Mouse (Mus musculus) forebrain, embryonic 14.5 days (tissue): ENCODE data around the gene Zfp334. TPM values are rescaled to one million over a fixed set of nuclear protein-coding genes. Genes with fewer than 3 reads are reported as not detected.

Experiments
- ATAC-seq: fragments of 200-750 bp; cut with Nextera tagmentation; 2 replicates; pipeline ENCODE4 v1.8.0; 2017; ENCODE audit warnings: mild to moderate bottlenecking, moderate library complexity
- DNase-seq: peaks from one replicate; pipeline ENCODE4 v3.0.0-alpha.2; 2015; ENCODE audit warnings: low spot score
- H3K27ac ChIP-seq: fragments of 300-500 bp; sonication (generic); 2 replicates; pipeline ENCODE4 v1.5.1; 2014; ENCODE audit warnings: low read depth, mild to moderate bottlenecking, control low read depth, low read length, moderate library complexity
- H3K27me3 ChIP-seq: fragments of 300-500 bp; sonication (generic); replicated peaks from 2 replicates; pipeline ENCODE4 v1.6.1; 2014; ENCODE audit warnings: low read length, control low read depth, mixed read lengths; ENCODE audit not compliant: control insufficient read depth, insufficient read depth
- H3K36me3 ChIP-seq: fragments of 300-500 bp; sonication (generic); 2 replicates; pipeline ENCODE4 v1.6.1; 2014; ENCODE audit warnings: low read length, control low read depth; ENCODE audit not compliant: control insufficient read depth, insufficient read depth
- H3K4me1 ChIP-seq: fragments of 300-500 bp; sonication (generic); 2 replicates; pipeline ENCODE4 v1.6.1; 2014; ENCODE audit warnings: antibody characterized with exemption, low read length, control low read depth; ENCODE audit not compliant: control insufficient read depth, insufficient read depth
- H3K4me2 ChIP-seq: fragments of 300-500 bp; sonication (generic); 2 replicates; pipeline ENCODE4 v1.6.1; 2014; ENCODE audit warnings: mild to moderate bottlenecking, control low read depth, low read length
- H3K4me3 ChIP-seq: fragments of 300-500 bp; sonication (generic); 2 replicates; pipeline ENCODE4 v1.5.1; 2014; ENCODE audit warnings: low read depth, low read length, control low read depth
- H3K9ac ChIP-seq: fragments of 300-500 bp; sonication (generic); 2 replicates; pipeline ENCODE4 v1.6.1; 2014; ENCODE audit warnings: mild to moderate bottlenecking, low read length, control low read depth, moderate library complexity
- H3K9me3 ChIP-seq: fragments of 300-500 bp; sonication (generic); replicated peaks from 2 replicates; pipeline ENCODE4 v1.6.1; 2016; ENCODE audit warnings: low read length, control low read depth, mixed read lengths; ENCODE audit not compliant: control insufficient read depth
- WGBS: fragments of 180-500 bp; shearing (Covaris S2); extraction: QIAGEN DNeasy Blood & Tissue Kit; methylation state at CpG from one replicate; pipeline ENCODE4 v1.1.7; 2014; 5-methylcytosine and 5-hydroxymethylcytosine counted together
- polyA plus RNA-seq: library from polyadenylated mRNA; unstranded; fragments of >200 nt; fragmentation: Nextera tagmentation; extraction: Ambion mirVana; gene quantifications from 2 replicates; pipeline ENCODE4 v1.2.1, GENCODE M21; 2014

The Zfp334 gene
- polyA plus RNA-seq, 1 experiment from 2014 or later = 13.6 TPM

DNA sequence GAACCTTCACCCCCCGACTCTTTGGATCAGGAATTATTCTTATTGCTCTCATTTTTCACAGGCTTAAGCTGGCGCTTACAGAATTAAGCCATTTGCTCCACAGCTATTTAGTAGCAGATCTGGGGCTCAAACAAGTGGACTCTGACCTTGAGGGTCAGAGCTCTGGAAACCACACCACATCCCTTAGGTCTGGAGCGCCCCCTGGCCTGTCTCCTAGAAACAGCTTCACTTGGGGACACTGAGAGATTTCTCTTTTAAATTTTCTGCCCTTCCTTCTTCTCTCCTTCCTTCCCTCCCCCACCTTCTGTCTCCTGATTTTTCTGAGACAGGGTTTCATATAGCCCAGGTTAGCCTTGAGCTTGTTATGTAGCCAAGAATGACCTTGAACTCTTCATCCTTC, 50.9 kb downstream of the Zfp334 start:
- DNase-seq (no peak), ATAC-seq (no peak)
- H3K4me1 ChIP-seq = peaks cover 4% of the 10 kb centered on the region; the same call in 1 of the 2 replicates
- H3K27ac ChIP-seq = no peak overlapping the region
- 40% methylated on average over 3 of the region's 3 CpGs for WGBS
- H3K27me3 ChIP-seq = no peaks in the 10 kb centered on the region
- H3K4me2 ChIP-seq = no peak overlapping the region
- H3K4me3 ChIP-seq = no peak overlapping the region
- no peak overlapping the region for H3K9ac ChIP-seq
- no peaks in the 10 kb centered on the region for H3K9me3 ChIP-seq
- no peaks in the 10 kb centered on the region for H3K36me3 ChIP-seq

DNA sequence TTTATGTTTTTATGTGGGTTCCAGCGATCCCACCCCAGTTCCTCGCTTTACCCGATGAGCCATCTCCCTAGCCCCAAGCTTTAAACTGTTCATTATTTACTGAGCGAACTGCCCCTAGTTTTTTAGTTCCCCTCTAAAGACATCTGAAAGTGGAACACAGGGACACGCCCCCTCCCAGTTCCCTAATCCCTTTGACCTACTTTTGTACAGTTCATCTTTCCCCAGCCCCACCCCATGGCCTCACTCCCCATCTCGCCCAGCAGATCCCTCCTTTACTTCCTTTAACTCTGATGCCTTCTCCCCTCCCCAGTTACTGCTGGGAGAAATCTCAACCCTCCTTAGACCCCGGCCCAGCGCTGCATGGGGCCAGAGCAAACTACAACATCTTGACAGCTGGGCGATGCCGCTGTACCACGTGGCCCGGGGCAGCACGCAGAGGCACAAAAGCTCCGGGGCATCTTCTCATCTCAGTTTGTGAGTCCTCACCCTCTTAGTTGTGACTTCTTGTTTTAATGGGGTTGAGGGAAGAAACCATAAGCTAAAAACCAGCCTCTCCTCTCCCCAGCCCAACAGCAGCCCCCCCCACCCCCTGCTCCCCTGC, 55.3 kb downstream of the Zfp334 start:
- Histone ChIP-seq H3K4me2 (no peak overlapping the region), H3K4me1 (peaks cover 6% of the 10 kb centered on the region), H3K9ac (no peak overlapping the region), H3K27ac (no peak overlapping the region), H3K36me3 (no peaks in the 10 kb centered on the region), H3K4me3 (no peak overlapping the region), H3K27me3 (no peaks in the 10 kb centered on the region), H3K9me3 (no peaks in the 10 kb centered on the region)
- no peak for ATAC-seq
- 41% methylated on average over 14 of the region's 14 CpGs for WGBS
- DNase-seq = no peak

DNA sequence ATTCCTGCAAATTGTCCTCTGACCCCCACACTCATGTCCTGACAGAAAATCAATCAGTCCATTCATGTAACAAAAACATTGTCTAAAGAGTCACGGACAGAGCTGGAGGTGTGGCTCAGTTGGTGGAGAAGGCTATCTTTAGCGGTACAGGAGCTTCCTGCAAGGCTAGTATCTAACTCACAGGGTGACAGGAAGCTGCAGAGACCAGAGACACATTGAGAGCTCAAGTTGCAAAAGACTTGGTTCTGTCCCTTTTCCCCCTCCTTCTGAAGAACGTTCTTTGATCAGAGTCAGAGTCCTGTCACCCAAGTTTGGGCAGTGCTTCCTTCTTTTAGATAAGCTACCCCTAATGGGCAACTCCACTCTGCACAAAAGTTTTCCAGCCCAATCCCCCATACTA, 58.4 kb downstream of the Zfp334 start:
- ATAC-seq (no peak), DNase-seq (no peak)
- H3K4me3 ChIP-seq = no peak overlapping the region
- H3K36me3 ChIP-seq = no peaks in the 10 kb centered on the region
- peaks cover 23% of the 10 kb centered on the region for H3K4me1 ChIP-seq
- 69% methylated on average over 3 of the region's 3 CpGs for WGBS
- no peak overlapping the region for H3K27ac ChIP-seq
- H3K9ac ChIP-seq = no peak overlapping the region
- no peaks in the 10 kb centered on the region for H3K9me3 ChIP-seq
- no peak overlapping the region for H3K4me2 ChIP-seq
- no peaks in the 10 kb centered on the region for H3K27me3 ChIP-seq

DNA sequence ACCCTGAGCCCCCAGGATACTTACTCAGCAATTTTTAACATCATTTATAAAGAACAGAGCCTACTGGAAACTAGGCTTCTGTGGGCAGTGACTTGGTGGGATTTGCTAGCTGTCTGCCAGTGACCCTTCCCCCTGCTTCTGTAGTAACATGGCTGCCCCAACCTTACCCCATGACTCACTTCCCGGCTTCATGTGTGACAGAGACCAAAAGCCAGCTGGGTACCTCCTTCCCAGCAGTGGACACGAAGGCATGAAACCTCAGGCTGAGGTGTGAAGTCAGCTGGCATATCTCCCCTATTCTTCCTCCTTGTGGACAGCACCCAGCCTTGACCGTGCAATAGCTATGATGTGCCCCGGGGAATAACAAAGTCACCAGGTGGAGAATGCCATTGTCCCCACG, 59.3 kb downstream of the Zfp334 start:
- WGBS = 76% methylated on average over 5 of the region's 5 CpGs
- Histone ChIP-seq H3K36me3 (no peaks in the 10 kb centered on the region), H3K27me3 (no peaks in the 10 kb centered on the region), H3K9me3 (no peaks in the 10 kb centered on the region), H3K4me2 (no peak overlapping the region), H3K4me1 (peaks cover 31% of the 10 kb centered on the region), H3K4me3 (no peak overlapping the region), H3K27ac (no peak overlapping the region), H3K9ac (no peak overlapping the region)
- ATAC-seq (no peak), DNase-seq (no peak)

DNA sequence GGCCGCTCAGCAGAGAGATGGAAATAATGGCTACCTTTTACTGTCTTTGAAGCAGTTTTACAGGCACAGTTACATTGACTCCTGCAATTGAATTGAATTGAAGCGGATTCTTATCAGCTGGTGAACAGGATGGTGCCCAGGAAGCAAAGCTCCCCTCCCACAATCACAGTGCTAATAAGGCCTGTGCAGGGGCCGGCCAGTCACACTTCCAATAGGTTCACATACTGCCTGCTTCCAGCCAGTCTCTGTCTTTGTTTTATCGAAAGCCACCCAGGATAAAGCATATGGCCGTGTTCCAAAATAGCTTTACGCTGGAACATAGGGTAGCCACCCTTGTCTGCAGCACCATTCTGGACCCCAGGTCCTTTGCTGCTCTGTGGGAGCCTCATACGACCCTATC, 60.7 kb downstream of the Zfp334 start:
- ATAC-seq (no peak), DNase-seq (peak; percentile 37)
- peak overlapping the region; percentile 63 for H3K9ac ChIP-seq
- H3K4me1 ChIP-seq = peaks cover 30% of the 10 kb centered on the region
- WGBS = 23% methylated on average over 7 of the region's 7 CpGs
- no peaks in the 10 kb centered on the region for H3K27me3 ChIP-seq
- H3K27ac ChIP-seq = peak overlapping the region; percentile 91
- peak overlapping the region; percentile 90; the same call in 1 of the 2 replicates for H3K4me3 ChIP-seq
- peak overlapping the region; percentile 88 for H3K4me2 ChIP-seq
- no peaks in the 10 kb centered on the region for H3K9me3 ChIP-seq
- no peaks in the 10 kb centered on the region for H3K36me3 ChIP-seq

DNA sequence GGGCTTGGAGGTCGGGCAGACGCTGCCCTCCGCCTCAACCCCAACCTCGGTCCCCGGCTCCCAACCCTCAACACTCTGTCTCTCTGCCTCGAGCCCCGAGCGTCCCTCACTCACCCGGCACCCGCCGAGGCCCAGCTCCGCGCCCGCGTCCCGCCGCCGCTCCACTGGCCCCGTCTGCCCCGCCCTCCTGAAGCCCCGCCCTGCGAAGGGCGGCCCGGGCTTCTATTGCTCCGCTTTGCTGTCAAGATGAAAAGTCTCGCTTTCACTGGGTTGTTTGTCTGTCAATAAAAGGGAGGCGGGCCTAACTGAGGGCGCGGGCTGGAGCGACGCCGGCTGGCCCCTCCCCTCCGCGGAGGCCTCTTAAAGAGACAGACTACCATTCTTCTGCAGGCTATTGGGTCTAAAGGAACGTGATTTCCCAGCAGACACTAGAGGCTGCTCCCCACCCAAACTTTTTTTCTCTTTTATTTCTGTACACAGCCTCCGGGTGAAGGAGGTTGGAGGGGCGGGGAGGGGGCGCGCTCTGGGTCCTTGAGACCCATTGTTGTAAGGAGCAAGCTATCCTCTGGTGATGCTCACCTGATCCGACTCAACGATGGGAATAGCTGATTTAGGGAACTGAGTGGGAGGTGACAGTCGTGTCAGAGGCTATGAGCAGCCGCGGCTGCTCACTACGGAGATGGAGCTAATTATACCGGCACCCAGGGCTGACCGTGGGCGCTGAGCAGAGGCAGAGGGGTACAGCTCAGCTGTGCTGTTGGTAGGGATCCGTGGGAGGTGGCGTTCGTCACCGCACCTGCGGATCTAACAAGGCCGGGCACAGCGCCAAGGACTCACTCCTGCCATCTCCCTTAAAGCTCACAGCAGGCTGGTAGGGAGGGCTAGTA, 61.5 kb downstream of the Zfp334 start, which contains the start of gene Elmo2:
Elmo2 (minus strand) TSS at position 176 of the 887 bp plus-strand sequence.
- peak; percentile 98 for ATAC-seq
- peak within 1 kb of the TSS; percentile 93 for H3K4me2 ChIP-seq
- H3K36me3 ChIP-seq = no peaks in the 10 kb centered on the region
- H3K4me1 ChIP-seq = peaks cover 30% of the 10 kb centered on the region
- peak; percentile 99 for DNase-seq
- no peaks in the 10 kb centered on the region for H3K27me3 ChIP-seq
- peak within 1 kb of the TSS; percentile 91 for H3K27ac ChIP-seq
- peak within 1 kb of the TSS; percentile 94 for H3K9ac ChIP-seq
- under 1% methylated on average over 54 of the region's 55 CpGs for WGBS
- no peaks in the 10 kb centered on the region for H3K9me3 ChIP-seq
- peak within 1 kb of the TSS; percentile 90 for H3K4me3 ChIP-seq

DNA sequence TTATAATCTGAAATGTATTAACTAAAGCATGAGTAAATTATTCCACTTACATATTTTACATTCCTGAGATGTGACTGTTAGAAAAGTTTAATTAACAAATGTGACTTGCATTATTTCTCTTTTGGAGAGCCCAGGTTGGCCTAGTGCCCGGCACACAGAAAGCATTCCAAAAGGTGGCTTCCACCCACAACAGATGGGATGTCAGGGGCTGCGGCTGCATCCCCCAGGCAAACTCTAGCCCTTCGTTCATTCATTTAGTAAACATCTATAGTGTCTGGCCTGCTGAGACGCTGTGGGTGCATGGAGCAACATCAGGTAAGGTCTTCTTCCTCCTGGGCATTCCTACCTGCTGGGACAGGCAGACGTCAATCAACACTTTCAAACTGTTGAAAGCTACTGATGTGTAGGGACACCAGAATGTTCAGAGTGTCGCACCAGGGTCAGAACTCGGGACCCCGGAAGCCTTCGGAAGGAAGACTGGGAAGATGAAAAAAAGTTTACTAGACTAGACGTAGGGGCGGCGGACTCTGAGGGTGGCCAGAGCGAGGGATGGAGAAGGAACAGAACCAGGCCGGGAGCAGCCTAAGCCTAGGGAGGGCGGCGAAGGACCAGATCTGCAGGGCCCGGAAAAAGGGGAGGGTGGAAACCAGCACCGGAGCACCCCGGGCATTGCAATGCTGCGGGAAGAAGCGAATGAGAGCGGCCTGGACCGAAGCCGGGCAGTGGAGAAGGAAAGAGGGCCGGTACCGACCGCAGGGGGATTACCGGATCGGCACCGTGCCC, 62.3 kb downstream of the Zfp334 start:
- H3K4me2 ChIP-seq = peak overlapping the region; percentile 93
- no peaks in the 10 kb centered on the region for H3K27me3 ChIP-seq
- no peaks in the 10 kb centered on the region for H3K9me3 ChIP-seq
- peak overlapping the region; percentile 71 for H3K27ac ChIP-seq
- peak overlapping the region; percentile 90 for H3K4me3 ChIP-seq
- ATAC-seq (peak; percentile 30), DNase-seq (peak; percentile 41)
- under 1% methylated on average over 30 of the region's 30 CpGs for WGBS
- peaks cover 37% of the 10 kb centered on the region for H3K4me1 ChIP-seq
- no peaks in the 10 kb centered on the region for H3K36me3 ChIP-seq
- peak overlapping the region; percentile 94 for H3K9ac ChIP-seq
